Mouse (Mus musculus): ENCODE measurements around the gene Slc35f1. TPM values are rescaled to one million over a fixed set of nuclear protein-coding genes. Genes with fewer than 3 reads are reported as not detected.

The Slc35f1 gene
- polyA plus RNA-seq, 1 experiment from 2014 or later = 1.1 TPM

GRCm38 (mm10) chr10:53115028-53115427, 424.7 kb downstream of the Slc35f1 start:
- Histone ChIP-seq H3K36me3 (no peaks in the 10 kb centered on the region), H3K9me3 (replicated peaks) (no peaks in the 10 kb centered on the region), H3K4me3 (no peak overlapping the region), H3K4me1 (replicated peaks) (no peaks in the 10 kb centered on the region), H3K27me3 (no peaks in the 10 kb centered on the region), H3K9ac (no peak overlapping the region), H3K4me2 (no peak overlapping the region), H3K27ac (no peak overlapping the region)
- 20% methylated on average over 3 of the region's 3 CpGs for WGBS
- ATAC-seq (replicated peaks; ENCODE audit: insufficient number of reproducible peaks, insufficient read depth, low FRiP score, low read depth) = no peak

GRCm38 (mm10) chr10:53115673-53116398, 425.5 kb downstream of the Slc35f1 start:
- WGBS = 74% methylated on average over 7 of the region's 7 CpGs
- Histone ChIP-seq H3K9me3 (replicated peaks) (no peaks in the 10 kb centered on the region), H3K36me3 (no peaks in the 10 kb centered on the region), H3K4me3 (no peak overlapping the region), H3K27me3 (no peaks in the 10 kb centered on the region), H3K27ac (no peak overlapping the region), H3K9ac (no peak overlapping the region), H3K4me2 (no peak overlapping the region), H3K4me1 (replicated peaks) (no peaks in the 10 kb centered on the region)
- ATAC-seq (replicated peaks; ENCODE audit: insufficient number of reproducible peaks, insufficient read depth, low FRiP score, low read depth) = no peak

GRCm38 (mm10) chr10:53120608-53121007, 430.3 kb downstream of the Slc35f1 start:
- no peaks in the 10 kb centered on the region for H3K9me3 ChIP-seq (replicated peaks)
- no peaks in the 10 kb centered on the region for H3K36me3 ChIP-seq
- H3K27me3 ChIP-seq = no peaks in the 10 kb centered on the region
- no peak overlapping the region for H3K4me2 ChIP-seq
- ATAC-seq (replicated peaks; ENCODE audit: insufficient number of reproducible peaks, insufficient read depth, low FRiP score, low read depth) = no peak
- no peaks in the 10 kb centered on the region for H3K4me1 ChIP-seq (replicated peaks)
- 82% methylated on average over 2 of the region's 2 CpGs for WGBS
- H3K27ac ChIP-seq = no peak overlapping the region
- H3K9ac ChIP-seq = no peak overlapping the region
- H3K4me3 ChIP-seq = no peak overlapping the region

- ATAC-seq (replicated peaks; ENCODE audit: insufficient number of reproducible peaks, insufficient read depth, low FRiP score, low read depth) = no peak
- Histone ChIP-seq H3K36me3 (no peaks in the 10 kb centered on the region), H3K9ac (no peak overlapping the region), H3K4me3 (no peak overlapping the region), H3K4me2 (no peak overlapping the region), H3K27me3 (no peaks in the 10 kb centered on the region), H3K9me3 (replicated peaks) (no peaks in the 10 kb centered on the region), H3K4me1 (replicated peaks) (no peaks in the 10 kb centered on the region), H3K27ac (no peak overlapping the region)
- 73% methylated on average over 6 of the region's 6 CpGs for WGBS
These were observed 434.0 kb downstream of the Slc35f1 start for GRCm38 (mm10) chr10:53124365-53124764.

- no peaks in the 10 kb centered on the region for H3K9me3 ChIP-seq (replicated peaks)
- no peaks in the 10 kb centered on the region for H3K27me3 ChIP-seq
- H3K4me2 ChIP-seq = no peak overlapping the region
- H3K9ac ChIP-seq = no peak overlapping the region
- no peaks in the 10 kb centered on the region for H3K4me1 ChIP-seq (replicated peaks)
- H3K36me3 ChIP-seq = no peaks in the 10 kb centered on the region
- no peak overlapping the region for H3K4me3 ChIP-seq
- ATAC-seq (replicated peaks; ENCODE audit: insufficient number of reproducible peaks, insufficient read depth, low FRiP score, low read depth) = no peak
- WGBS = 59% methylated on average over 1 of the region's 1 CpGs
- no peak overlapping the region for H3K27ac ChIP-seq
These were observed 442.4 kb downstream of the Slc35f1 start for GRCm38 (mm10) chr10:53132707-53133106.

- Histone ChIP-seq H3K27ac (no peak overlapping the region), H3K9me3 (replicated peaks) (no peaks in the 10 kb centered on the region), H3K4me3 (no peak overlapping the region), H3K9ac (no peak overlapping the region), H3K4me2 (no peak overlapping the region), H3K4me1 (replicated peaks) (no peaks in the 10 kb centered on the region), H3K36me3 (no peaks in the 10 kb centered on the region), H3K27me3 (no peaks in the 10 kb centered on the region)
- ATAC-seq (replicated peaks; ENCODE audit: insufficient number of reproducible peaks, insufficient read depth, low FRiP score, low read depth) = no peak
- 57% methylated on average over 2 of the region's 2 CpGs for WGBS
These were observed 460.0 kb downstream of the Slc35f1 start for GRCm38 (mm10) chr10:53150321-53150720.

- Histone ChIP-seq H3K4me2 (no peak overlapping the region), H3K36me3 (no peaks in the 10 kb centered on the region), H3K4me1 (replicated peaks) (no peaks in the 10 kb centered on the region), H3K4me3 (no peak overlapping the region), H3K27me3 (no peaks in the 10 kb centered on the region), H3K9ac (no peak overlapping the region), H3K9me3 (replicated peaks) (no peaks in the 10 kb centered on the region), H3K27ac (no peak overlapping the region)
- no peak for ATAC-seq (replicated peaks; ENCODE audit: insufficient number of reproducible peaks, insufficient read depth, low FRiP score, low read depth)
- WGBS = 81% methylated on average over 2 of the region's 2 CpGs
These were observed 460.6 kb downstream of the Slc35f1 start for GRCm38 (mm10) chr10:53150916-53151315.

GRCm38 (mm10) chr10:53156374-53156773, 466.0 kb downstream of the Slc35f1 start:
- Histone ChIP-seq H3K4me1 (replicated peaks) (0 out of 2 replicates have a peak, but pooled peaks cover 3% of the 10 kb centered on the region), H3K9ac (no peak overlapping the region), H3K36me3 (no peaks in the 10 kb centered on the region), H3K27ac (no peak overlapping the region), H3K9me3 (replicated peaks) (no peaks in the 10 kb centered on the region), H3K27me3 (no peaks in the 10 kb centered on the region), H3K4me2 (no peak overlapping the region), H3K4me3 (no peak overlapping the region)
- WGBS = 26% methylated on average over 7 of the region's 7 CpGs
- ATAC-seq (replicated peaks; ENCODE audit: insufficient number of reproducible peaks, insufficient read depth, low FRiP score, low read depth) = no peak

GRCm38 (mm10) chr10:53157740-53158139, 467.4 kb downstream of the Slc35f1 start:
- H3K27ac ChIP-seq = no peak overlapping the region
- no peaks in the 10 kb centered on the region for H3K27me3 ChIP-seq
- WGBS = 68% methylated on average over 2 of the region's 2 CpGs
- no peak for ATAC-seq (replicated peaks; ENCODE audit: insufficient number of reproducible peaks, insufficient read depth, low FRiP score, low read depth)
- no peaks in the 10 kb centered on the region for H3K9me3 ChIP-seq (replicated peaks)
- no peak overlapping the region for H3K4me3 ChIP-seq
- no peak overlapping the region for H3K4me2 ChIP-seq
- H3K9ac ChIP-seq = no peak overlapping the region
- 0 out of 2 replicates have a peak, but pooled peaks cover 3% of the 10 kb centered on the region for H3K4me1 ChIP-seq (replicated peaks)
- no peaks in the 10 kb centered on the region for H3K36me3 ChIP-seq
